Mouse (Mus musculus): ENCODE results near the gene Enoph1.

The Enoph1 gene

DNA sequence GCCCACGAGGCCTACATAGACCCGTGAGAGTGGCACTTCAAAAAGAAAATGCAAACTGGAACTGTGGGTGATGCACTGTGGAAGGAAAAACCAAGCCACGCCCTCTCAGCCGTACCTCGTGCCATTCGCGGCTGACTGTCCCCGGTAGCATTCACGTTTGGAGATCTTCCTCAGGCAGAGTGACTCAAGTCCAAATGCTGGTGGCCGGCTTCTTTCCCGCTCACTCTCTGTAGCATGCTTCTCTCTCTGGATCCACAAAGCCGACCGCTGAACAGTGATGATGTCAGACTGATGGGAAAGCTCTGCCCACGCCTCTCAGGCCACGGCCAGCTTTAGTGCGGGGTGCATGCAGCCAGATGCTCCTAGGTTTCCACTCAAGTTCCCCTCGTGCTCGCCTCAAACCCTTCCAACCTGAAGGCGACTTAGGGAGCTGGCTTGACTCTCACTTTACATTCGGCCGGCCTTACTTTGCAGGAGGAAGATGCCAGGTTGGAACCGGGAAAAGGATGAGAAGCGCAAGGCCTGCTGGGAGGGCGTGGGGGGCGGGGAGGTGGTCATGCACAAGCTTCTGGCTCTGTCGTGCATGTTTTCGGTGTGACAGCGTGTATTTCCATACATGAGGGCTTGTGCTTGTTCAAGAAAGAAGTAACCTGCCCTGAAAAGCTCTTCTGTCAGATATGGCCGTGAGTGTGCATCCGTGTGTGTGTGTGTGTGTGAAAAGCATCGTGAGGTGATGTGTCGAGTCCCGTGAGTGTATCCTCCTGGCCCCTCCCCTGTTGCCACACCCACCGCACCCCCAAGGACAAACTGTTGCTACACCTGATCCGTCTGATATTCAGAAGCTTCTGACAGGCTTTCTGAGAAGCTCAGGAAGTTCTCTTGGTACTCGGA lies 39.5 kb downstream of the Enoph1 start:
- DNase-seq (ENCODE audit: low spot score), result no peak

DNA sequence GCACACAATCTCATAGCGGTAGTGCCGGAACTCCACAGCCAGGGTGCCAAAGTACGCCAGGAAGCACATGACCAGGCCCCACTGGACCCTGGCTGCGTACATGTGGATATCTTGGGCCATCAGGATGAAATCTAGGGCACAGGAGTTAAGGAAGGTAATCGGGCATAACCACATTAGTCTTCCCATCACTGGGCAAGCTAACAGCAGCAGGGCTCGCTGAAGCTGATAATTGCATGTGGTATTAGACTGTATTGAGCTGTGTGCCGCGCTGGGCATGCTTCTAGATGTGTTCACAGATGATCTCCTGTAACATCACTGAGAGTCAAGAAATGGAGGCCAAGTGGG lies 40.1 kb downstream of the Enoph1 start:
- DNase-seq (ENCODE audit: low spot score), result no peak

DNA sequence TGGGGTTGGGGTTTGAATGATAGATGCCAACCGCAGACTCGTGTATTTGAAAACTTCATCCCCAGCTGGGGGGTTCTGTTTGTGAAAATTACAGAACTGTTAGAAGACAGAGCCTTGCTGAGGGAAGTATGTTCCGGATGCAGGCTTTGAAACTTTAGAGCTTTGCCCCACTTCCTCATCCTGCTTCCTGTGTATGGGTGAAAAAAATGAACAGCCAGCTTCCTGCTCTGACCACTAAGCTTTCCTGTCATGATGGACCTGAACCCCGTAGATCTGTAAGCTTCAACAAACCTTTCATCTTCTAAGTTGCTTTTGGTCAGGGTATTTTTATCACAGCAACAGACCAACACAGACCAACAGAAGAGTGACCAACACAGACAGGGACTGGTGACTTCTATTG lies 42.2 kb downstream of the Enoph1 start:
- no peak for DNase-seq (ENCODE audit: low spot score)

DNA sequence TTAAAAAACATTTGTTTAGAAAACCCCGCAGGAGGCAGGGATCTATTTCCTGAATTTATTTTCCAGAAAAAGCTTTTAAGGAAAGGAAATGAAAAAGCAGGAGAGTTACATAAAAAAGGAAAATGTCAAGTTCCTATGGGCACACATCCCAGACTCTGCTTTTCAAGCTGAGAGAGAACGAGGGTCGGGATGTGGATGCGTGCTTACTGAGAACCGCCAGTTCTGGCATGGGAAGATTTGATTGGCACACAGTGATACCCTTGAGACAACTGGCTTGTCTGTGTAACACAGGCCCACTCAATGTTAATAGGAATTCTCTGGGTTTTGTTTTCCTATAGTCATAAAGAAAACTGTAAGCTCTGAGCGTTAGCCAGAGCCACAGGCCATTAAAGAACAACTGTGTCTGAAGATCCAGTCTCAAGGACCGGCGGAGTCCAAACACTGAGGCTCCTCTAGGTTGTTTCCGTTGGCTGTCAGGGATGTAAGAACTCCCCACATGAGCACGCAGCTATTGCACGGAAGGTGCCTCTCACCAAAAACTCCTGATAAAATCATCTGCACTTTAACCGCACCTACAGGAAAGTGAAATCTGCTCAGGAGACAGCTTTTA lies 44.3 kb downstream of the Enoph1 start:
- no peak for DNase-seq (ENCODE audit: low spot score)

DNA sequence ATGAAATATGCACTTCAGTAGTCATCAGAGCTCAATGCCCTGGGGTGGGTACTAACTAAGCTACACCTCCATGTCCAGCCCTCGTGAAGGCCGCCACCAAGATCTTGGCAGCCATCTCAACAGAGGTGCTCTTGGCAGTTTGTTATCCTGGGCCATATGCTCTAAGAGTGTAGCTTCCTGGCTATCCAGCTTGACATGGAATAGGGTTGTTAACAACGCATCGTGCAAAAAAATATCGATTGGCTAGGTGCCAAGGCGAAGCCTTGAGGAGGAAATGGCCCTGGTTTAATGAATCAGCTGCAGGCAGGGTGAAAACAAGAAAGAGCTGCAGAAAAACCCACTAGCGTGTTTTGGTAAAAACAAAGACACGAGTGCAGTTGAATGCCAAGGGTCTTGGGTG lies 45.3 kb downstream of the Enoph1 start:
- no peak for DNase-seq (ENCODE audit: low spot score)

DNA sequence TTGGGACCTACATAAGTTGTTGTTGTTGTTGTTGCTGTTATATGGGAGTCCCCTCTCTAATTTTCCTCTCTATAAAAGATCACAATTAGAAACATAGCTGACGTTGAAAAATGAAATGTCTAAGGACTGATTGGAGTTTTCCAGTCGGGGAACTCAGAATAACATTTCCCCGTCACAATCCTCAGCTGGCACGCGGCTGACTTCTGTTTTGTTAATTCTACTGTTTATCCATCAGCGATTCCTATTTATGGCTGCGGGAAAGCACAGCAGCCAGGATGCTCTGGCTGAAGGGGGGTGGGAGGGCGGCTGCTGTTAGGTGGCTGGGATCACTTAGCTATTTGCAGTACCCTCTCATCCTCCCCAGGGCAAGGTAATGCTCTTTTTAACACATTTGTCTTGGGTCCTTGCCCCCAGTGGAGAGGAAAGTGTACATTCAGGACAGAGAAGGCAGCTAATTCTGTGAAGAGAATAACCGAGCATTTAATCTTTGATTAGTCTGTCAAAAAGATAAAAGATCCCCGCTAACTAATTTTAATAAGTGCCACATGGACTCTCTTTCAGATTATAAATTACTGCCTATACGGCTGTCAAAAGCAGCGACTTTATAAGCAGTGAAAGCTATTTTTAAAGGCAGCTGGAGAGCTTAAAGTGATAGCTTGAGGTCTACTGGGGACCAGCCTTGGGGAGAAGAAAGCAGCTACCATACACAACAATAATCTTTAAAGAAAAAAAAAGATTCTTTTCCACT lies 50.9 kb downstream of the Enoph1 start:
- no peak for DNase-seq (ENCODE audit: low spot score)

DNA sequence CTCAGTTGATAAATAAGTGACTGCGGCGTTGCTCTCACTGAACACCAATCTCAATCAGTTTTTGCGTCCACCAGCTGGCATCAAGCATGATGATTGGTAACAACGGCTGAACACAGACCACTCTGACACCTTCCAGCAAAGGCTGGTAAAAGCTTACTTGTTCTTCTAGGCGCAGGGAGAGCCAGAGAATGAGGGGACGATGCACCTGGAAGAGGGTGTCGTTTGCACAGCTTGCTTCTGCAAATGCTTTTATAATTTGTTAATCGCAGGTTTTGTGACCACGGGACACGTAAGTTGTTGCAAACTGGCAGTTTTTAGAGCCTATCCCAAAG lies 51.4 kb downstream of the Enoph1 start:
- DNase-seq (ENCODE audit: low spot score), result no peak

DNA sequence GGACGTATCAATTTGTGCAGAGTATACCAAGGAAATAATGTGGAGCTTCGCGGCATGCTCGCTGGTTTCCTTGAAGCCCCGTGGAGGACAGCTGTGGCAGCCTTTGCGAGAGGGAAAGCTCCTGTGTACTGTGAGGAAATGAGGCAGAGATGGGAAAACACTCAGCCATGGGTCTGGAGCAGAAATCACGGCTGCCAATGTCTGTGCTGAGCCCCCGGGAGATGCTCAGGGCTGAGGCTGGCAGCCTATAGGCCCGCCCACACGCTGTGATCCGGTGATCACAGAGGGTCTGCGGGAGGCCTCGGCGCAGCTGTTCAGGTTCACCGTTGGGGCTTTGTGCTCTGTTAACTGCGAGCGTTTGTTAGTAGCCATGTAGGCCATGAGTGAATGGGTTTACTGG lies 51.8 kb downstream of the Enoph1 start:
- DNase-seq (ENCODE audit: low spot score), result no peak

DNA sequence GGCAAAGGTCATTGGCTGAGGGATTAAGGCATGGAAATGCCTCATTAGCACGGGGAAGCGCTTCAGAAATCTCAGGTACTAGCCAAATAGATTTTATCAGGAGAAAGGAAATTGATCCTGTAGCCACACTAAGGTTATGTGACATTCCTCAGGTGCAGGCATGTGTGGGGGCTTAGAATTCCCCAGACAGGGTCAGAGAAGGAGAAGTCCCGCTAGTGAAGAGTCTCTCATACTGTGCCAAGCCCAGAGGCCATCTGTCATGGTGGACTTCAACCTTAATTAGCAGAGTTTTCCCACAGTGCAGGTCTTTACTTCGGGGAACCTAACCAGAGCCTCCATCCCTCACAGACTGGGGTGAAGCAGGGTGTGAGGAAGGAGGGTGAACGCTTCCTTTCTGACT lies 57.2 kb downstream of the Enoph1 start:
- no peak for DNase-seq (ENCODE audit: low spot score)

DNA sequence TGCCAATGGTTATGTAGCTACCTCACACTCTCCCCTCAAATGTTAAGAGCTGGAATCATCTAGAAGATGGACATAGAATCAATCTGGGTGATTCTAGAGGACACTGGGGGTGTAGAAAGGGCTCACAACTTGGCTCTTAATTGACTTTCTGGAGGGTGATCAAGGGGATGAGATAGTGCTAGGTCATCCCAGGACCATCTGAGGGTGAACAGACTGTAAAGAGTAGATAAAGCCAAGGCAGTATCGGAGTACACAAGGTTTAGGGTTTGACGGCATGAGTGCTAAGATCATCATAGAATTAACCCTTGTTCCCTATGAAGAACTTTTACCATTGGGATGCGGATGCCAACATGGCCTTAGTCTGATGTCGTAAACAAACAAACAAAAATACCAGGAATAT lies 58.2 kb downstream of the Enoph1 start:
- DNase-seq (ENCODE audit: low spot score), result no peak

DNA sequence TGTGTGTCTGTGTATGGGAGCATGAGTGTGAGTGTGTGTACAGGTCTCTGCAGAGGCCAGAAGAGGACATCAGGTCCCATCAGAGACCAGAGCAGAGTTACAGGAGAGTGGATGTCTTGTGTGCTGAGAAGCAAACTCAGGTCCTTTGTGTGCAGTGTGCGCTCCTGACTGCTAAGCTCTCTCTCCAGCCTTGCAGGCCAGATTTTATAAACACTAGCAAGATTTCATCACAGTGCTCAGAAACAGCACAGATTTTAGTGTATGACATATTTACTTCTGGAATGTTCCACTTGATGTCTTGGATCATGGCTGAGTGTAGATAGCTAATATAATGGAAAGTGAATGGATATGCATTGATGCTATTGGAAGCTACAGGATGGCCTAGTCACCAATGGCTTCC lies 62.6 kb downstream of the Enoph1 start:
- DNase-seq (ENCODE audit: low spot score), result no peak

DNA sequence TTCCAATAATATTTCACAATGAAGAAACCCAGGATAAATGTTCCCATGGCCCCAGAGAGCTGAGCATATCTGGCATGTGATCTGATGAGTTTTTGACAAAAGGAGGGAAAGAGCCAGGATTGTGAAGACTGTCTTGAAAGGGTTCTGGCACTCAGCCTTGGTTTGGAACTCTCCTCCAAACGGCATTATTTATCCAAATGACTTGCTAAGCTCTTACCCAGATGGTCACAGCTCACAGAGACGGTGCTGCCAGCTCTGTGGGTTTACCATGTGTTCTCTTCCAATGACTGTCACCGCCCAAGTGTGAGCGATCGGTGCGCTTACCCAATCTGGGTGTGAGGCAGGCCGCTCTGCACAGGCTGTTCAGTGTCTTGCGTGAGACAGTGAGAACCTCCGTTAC lies 69.1 kb downstream of the Enoph1 start:
- no peak for DNase-seq (ENCODE audit: low spot score)

DNA sequence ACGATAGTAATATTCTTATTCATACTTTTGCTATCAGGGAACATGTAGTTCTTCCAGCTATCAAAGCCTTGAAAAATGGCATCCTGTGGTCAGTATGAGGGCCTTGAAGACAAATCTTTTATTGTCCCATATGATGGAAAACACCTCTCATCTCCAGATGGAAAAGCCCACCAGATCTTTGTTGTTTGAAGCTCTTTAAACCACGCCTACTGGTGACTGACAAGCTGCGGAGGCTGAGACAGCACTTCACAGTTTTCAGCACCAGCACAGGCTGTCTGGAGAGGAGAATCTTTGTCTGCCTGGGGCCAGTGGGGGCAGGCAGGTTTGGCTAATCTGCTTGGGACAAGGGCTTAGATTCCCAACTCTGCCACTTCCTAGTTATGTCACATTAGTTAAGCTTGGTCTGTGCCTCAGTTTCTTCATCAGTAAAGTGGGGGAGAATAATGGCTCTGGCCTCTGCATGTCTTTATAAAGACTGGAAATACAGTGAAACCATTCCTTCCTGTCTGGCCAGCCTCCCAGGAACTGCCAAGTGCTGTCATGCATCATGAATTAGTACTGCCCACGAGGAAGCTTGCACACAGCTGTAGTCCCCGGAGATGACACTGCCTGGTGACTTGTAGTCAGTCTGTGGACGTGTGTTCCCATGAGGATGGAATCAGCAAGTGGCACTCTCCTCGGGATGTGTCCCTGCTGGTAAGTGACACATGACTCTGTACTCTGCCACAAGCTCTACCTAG lies 69.9 kb downstream of the Enoph1 start:
- no peak for DNase-seq (ENCODE audit: low spot score)

DNA sequence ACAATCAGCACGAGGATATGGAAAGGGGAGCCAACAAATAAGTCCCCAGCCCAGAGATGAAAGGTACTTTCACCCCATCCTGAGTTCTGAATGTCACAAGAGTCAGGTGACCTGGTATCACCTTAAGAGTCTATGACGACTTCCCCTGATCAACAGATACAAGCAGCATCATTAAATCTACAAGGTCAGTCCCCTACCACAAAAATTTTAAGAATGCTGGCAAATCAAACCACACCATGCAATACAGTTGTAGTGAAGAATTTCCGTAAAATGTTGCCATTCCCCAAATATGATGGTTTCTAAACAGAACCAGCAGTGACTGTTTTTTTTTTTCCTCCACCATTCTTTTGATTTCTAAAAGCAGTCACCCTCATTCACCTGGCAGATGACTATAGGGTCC lies 70.8 kb downstream of the Enoph1 start:
- DNase-seq (ENCODE audit: low spot score), result no peak

DNA sequence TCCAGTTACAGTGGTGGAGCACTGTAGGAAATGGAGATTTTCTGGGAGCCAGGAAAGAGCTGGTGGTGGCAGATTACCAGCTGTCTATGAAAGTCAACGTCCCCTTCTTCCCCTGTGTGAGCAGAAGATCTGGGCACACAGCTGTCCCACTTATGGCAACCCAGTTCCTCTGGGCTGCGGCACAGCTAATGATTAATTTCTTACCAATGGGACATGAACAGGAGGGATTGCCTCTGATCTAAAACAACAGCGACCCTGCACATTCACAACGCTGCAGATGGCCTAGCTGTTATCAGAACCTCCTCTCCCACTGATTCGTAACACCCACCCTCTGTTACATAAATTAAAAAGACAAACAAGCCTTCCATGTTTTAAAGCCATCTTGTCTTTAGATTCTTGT lies 73.6 kb downstream of the Enoph1 start:
- no peak for DNase-seq (ENCODE audit: low spot score)
